Mouse (Mus musculus) neural tube, embryonic 14.5 days (tissue): ENCODE data around the gene Lhx1. TPM values are rescaled to one million over a fixed set of nuclear protein-coding genes. Genes with fewer than 3 reads are reported as not detected.
A peak's percentile ranks its signal among the peaks of the same experiment; 100 is the strongest.

Experiments used
- ATAC-seq: fragments of 200-750 bp; cut with Nextera tagmentation; 2 replicates; pipeline ENCODE4 v1.8.0; 2017; ENCODE audit warnings: low read depth, mild to moderate bottlenecking, moderate TSS enrichment, moderate library complexity
- H3K27ac ChIP-seq: fragments of 300-500 bp; sonication (generic); 2 replicates; pipeline ENCODE4 v1.5.1; 2014; ENCODE audit warnings: low read depth, mild to moderate bottlenecking, control low read depth, low read length, moderate library complexity, mixed read lengths
- H3K27me3 ChIP-seq: fragments of 300-500 bp; sonication (generic); 2 replicates; pipeline ENCODE4 v1.6.1; 2014; ENCODE audit warnings: low read length; ENCODE audit not compliant: control insufficient read depth, insufficient read depth
- H3K36me3 ChIP-seq: fragments of 300-500 bp; sonication (generic); 2 replicates; pipeline ENCODE4 v1.6.1; 2014; ENCODE audit warnings: low read length, mixed read lengths; ENCODE audit not compliant: control insufficient read depth, insufficient read depth
- H3K4me1 ChIP-seq: fragments of 300-500 bp; sonication (generic); 2 replicates; pipeline ENCODE4 v1.6.1; 2014; ENCODE audit warnings: low read length; ENCODE audit not compliant: control insufficient read depth, insufficient read depth
- H3K4me2 ChIP-seq: fragments of 300-500 bp; sonication (generic); 2 replicates; pipeline ENCODE4 v1.6.1; 2014; ENCODE audit warnings: mild to moderate bottlenecking, low read depth, low read length, control low read depth
- H3K4me3 ChIP-seq: fragments of 300-500 bp; sonication (generic); 2 replicates; pipeline ENCODE4 v1.5.1; 2014; ENCODE audit warnings: low read depth, low read length, control low read depth, mixed read lengths
- H3K9ac ChIP-seq: fragments of 300-500 bp; sonication (generic); replicated peaks from 2 replicates; pipeline ENCODE4 v1.6.1; 2014; ENCODE audit warnings: low read depth, mild to moderate bottlenecking, control low read depth, low read length, mixed read lengths
- H3K9me3 ChIP-seq: fragments of 300-500 bp; sonication (generic); 2 replicates; pipeline ENCODE4 v1.6.1; 2016; ENCODE audit warnings: low read length; ENCODE audit not compliant: control insufficient read depth
- WGBS: fragments of 180-500 bp; shearing (Covaris S2); extraction: QIAGEN DNeasy Blood & Tissue Kit; methylation state at CpG from one replicate; pipeline ENCODE4 v1.1.7; 2014; 5-methylcytosine and 5-hydroxymethylcytosine counted together
- polyA plus RNA-seq: library from polyadenylated mRNA; unstranded; fragments of >200 nt; fragmentation: Nextera tagmentation; extraction: Ambion mirVana; gene quantifications from 2 replicates; pipeline ENCODE4 v1.2.1, GENCODE M21; 2014

The Lhx1 gene
- 47.2 and 48.0 TPM in 2 replicates for polyA plus RNA-seq

GRCm38 (mm10) chr11:84525421-84526274 lies at the start of gene Lhx1:
TSS of gene Lhx1 (minus strand) at chr11:84525535.
- H3K27ac ChIP-seq: peak within 1 kb of the TSS; percentile 88
- no peaks in the 10 kb centered on the region for H3K36me3 ChIP-seq
- peak within 1 kb of the TSS; percentile 64 for H3K9ac ChIP-seq
- peak within 1 kb of the TSS; percentile 50 for H3K4me2 ChIP-seq
- H3K9me3 ChIP-seq: no peaks in the 10 kb centered on the region
- H3K4me3 ChIP-seq: peak within 1 kb of the TSS; percentile 43
- peaks cover 24% of the 10 kb centered on the region for H3K27me3 ChIP-seq
- WGBS: under 1% methylated on average over 64 of the region's 64 CpGs
- peaks cover 6% of the 10 kb centered on the region; the same call in 1 of the 2 replicates for H3K4me1 ChIP-seq
- ATAC-seq: peak; percentile 90

GRCm38 (mm10) chr11:84574834-84575233 lies 49.5 kb upstream of the Lhx1 start:
- no peak for ATAC-seq
- H3K4me2 ChIP-seq: no peak overlapping the region
- WGBS: 14% methylated on average over 8 of the region's 8 CpGs
- no peak overlapping the region for H3K4me3 ChIP-seq
- H3K27me3 ChIP-seq: no peaks in the 10 kb centered on the region
- peaks cover 5% of the 10 kb centered on the region; the same call in 1 of the 2 replicates for H3K4me1 ChIP-seq
- H3K36me3 ChIP-seq: no peaks in the 10 kb centered on the region
- no peak overlapping the region for H3K9ac ChIP-seq
- H3K27ac ChIP-seq: no peak overlapping the region
- H3K9me3 ChIP-seq: no peaks in the 10 kb centered on the region

GRCm38 (mm10) chr11:84573637-84574036 lies 48.3 kb upstream of the Lhx1 start:
- no peak overlapping the region for H3K4me2 ChIP-seq
- no peaks in the 10 kb centered on the region for H3K36me3 ChIP-seq
- H3K4me3 ChIP-seq: no peak overlapping the region
- no peak overlapping the region for H3K27ac ChIP-seq
- H3K9me3 ChIP-seq: no peaks in the 10 kb centered on the region
- no peaks in the 10 kb centered on the region for H3K27me3 ChIP-seq
- no peak for ATAC-seq
- 42% methylated on average over 8 of the region's 8 CpGs for WGBS
- peaks cover 7% of the 10 kb centered on the region for H3K4me1 ChIP-seq
- H3K9ac ChIP-seq: no peak overlapping the region

- peaks cover 6% of the 10 kb centered on the region for H3K4me1 ChIP-seq
- H3K36me3 ChIP-seq: no peaks in the 10 kb centered on the region
- H3K4me2 ChIP-seq: no peak overlapping the region
- no peak overlapping the region for H3K9ac ChIP-seq
- H3K9me3 ChIP-seq: no peaks in the 10 kb centered on the region
- no peaks in the 10 kb centered on the region for H3K27me3 ChIP-seq
- ATAC-seq: no peak
- no peak overlapping the region for H3K27ac ChIP-seq
- 74% methylated on average over 5 of the region's 5 CpGs for WGBS
- H3K4me3 ChIP-seq: no peak overlapping the region
Measured at GRCm38 (mm10) chr11:84570812-84571211, 45.5 kb upstream of the Lhx1 start.

- 43% methylated on average over 12 of the region's 12 CpGs for WGBS
- no peak for ATAC-seq
- Histone ChIP-seq H3K9ac (no peak overlapping the region), H3K36me3 (no peaks in the 10 kb centered on the region), H3K4me2 (no peak overlapping the region), H3K27me3 (no peaks in the 10 kb centered on the region), H3K4me1 (peaks cover 6% of the 10 kb centered on the region), H3K27ac (no peak overlapping the region), H3K4me3 (no peak overlapping the region), H3K9me3 (no peaks in the 10 kb centered on the region)
Measured at GRCm38 (mm10) chr11:84570392-84570791, 45.1 kb upstream of the Lhx1 start.

- Histone ChIP-seq H3K27ac (no peak overlapping the region), H3K36me3 (no peaks in the 10 kb centered on the region), H3K27me3 (no peaks in the 10 kb centered on the region), H3K4me2 (no peak overlapping the region), H3K9me3 (no peaks in the 10 kb centered on the region), H3K9ac (no peak overlapping the region), H3K4me3 (no peak overlapping the region), H3K4me1 (peaks cover 6% of the 10 kb centered on the region)
- 30% methylated on average over 7 of the region's 8 CpGs for WGBS
- ATAC-seq: no peak
Measured at GRCm38 (mm10) chr11:84569052-84569751, 43.9 kb upstream of the Lhx1 start.

- Histone ChIP-seq H3K27ac (no peak overlapping the region), H3K4me2 (no peak overlapping the region), H3K36me3 (no peaks in the 10 kb centered on the region), H3K9me3 (no peaks in the 10 kb centered on the region), H3K27me3 (no peaks in the 10 kb centered on the region), H3K9ac (0 out of 2 replicates have a peak overlapping the region, but pooled peaks have one; percentile 1), H3K4me1 (peaks cover 8% of the 10 kb centered on the region), H3K4me3 (no peak overlapping the region)
- ATAC-seq: peak; percentile 47; the same call in 1 of the 2 replicates
- WGBS: 14% methylated on average over 5 of the region's 5 CpGs
Measured at GRCm38 (mm10) chr11:84568482-84568881, 43.1 kb upstream of the Lhx1 start.

GRCm38 (mm10) chr11:84566691-84567090 lies 41.4 kb upstream of the Lhx1 start:
- Histone ChIP-seq H3K4me2 (no peak overlapping the region), H3K4me1 (peaks cover 8% of the 10 kb centered on the region), H3K4me3 (no peak overlapping the region), H3K27me3 (no peaks in the 10 kb centered on the region), H3K9me3 (no peaks in the 10 kb centered on the region), H3K36me3 (no peaks in the 10 kb centered on the region), H3K27ac (no peak overlapping the region), H3K9ac (no peak overlapping the region)
- ATAC-seq: no peak
- 26% methylated on average over 8 of the region's 8 CpGs for WGBS

- no peak for ATAC-seq
- H3K27me3 ChIP-seq: no peaks in the 10 kb centered on the region
- no peak overlapping the region for H3K4me3 ChIP-seq
- H3K4me1 ChIP-seq: peaks cover 8% of the 10 kb centered on the region
- H3K36me3 ChIP-seq: no peaks in the 10 kb centered on the region
- no peak overlapping the region for H3K4me2 ChIP-seq
- 89% methylated on average over 3 of the region's 3 CpGs for whole genome bisulfite sequencing
- H3K9me3 ChIP-seq: no peaks in the 10 kb centered on the region
- H3K9ac ChIP-seq: no peak overlapping the region
- H3K27ac ChIP-seq: no peak overlapping the region
Measured at GRCm38 (mm10) chr11:84565224-84565623, 39.9 kb upstream of the Lhx1 start.
